Mouse (Mus musculus) myocyte (in vitro differentiated cells): ENCODE results near the gene Brpf3.

Source experiments
- CEBPB ChIP-seq: IDR thresholded peaks from 2 replicates; pipeline ENCODE4 v1.6.1; 2011; ENCODE audit warnings: mild to moderate bottlenecking, moderate library complexity; ENCODE audit not compliant: poor library complexity, insufficient read depth, severe bottlenecking
- E2F4 ChIP-seq: IDR thresholded peaks from one replicate; pipeline ENCODE4 v1.6.1; 2011; ENCODE audit warnings: mild to moderate bottlenecking, control low read depth, moderate library complexity; ENCODE audit not compliant: insufficient read depth
- MAX ChIP-seq: IDR thresholded peaks from one replicate; pipeline ENCODE4 v1.6.1; 2011; ENCODE audit warnings: low read depth, mild to moderate bottlenecking, control low read depth
- MYOD1 ChIP-seq, 3 experiments: IDR thresholded peaks; one replicate each; pipeline ENCODE4 v1.6.1; 2011; ENCODE audit warnings: control low read depth in 2 of 3, low read depth in 2 of 3, mild to moderate bottlenecking in 2 of 3, moderate library complexity in 1 of 3; ENCODE audit not compliant: insufficient read length in 2 of 3, control insufficient read depth in 1 of 3
- MYOG ChIP-seq, 3 experiments: IDR thresholded peaks; one replicate each; pipeline ENCODE4 v1.6.1; 2011; ENCODE audit warnings: control low read depth in 2 of 3, low read depth in 2 of 3, mild to moderate bottlenecking in 2 of 3; ENCODE audit not compliant: insufficient read length in 2 of 3, control insufficient read depth in 1 of 3, insufficient read depth in 1 of 3
- POLR2A ChIP-seq: IDR thresholded peaks from one replicate; pipeline ENCODE4 v1.6.1; 2011; ENCODE audit warnings: low read depth, mild to moderate bottlenecking, control low read depth, moderate library complexity; ENCODE audit not compliant: insufficient read length
- POLR2AphosphoS2 ChIP-seq: IDR thresholded peaks from one replicate; pipeline ENCODE4 v1.6.1; 2011; ENCODE audit warnings: low read depth, control low read depth; ENCODE audit not compliant: insufficient read length
- REST ChIP-seq: IDR thresholded peaks from one replicate; pipeline ENCODE4 v1.6.1; 2011; ENCODE audit warnings: mild to moderate bottlenecking, control low read depth, moderate library complexity; ENCODE audit not compliant: insufficient read depth, insufficient read length
- SRF ChIP-seq: IDR thresholded peaks from one replicate; pipeline ENCODE4 v1.6.1; 2011; ENCODE audit warnings: low read depth; ENCODE audit not compliant: control insufficient read depth, insufficient read length
- TCF12 ChIP-seq: IDR thresholded peaks from one replicate; pipeline ENCODE4 v1.6.1; 2011; ENCODE audit warnings: mild to moderate bottlenecking, control low read depth; ENCODE audit not compliant: poor library complexity, insufficient read depth, severe bottlenecking
- TCF3 ChIP-seq: IDR thresholded peaks from one replicate; pipeline ENCODE4 v1.6.1; 2011; ENCODE audit warnings: low read depth, control low read depth; ENCODE audit not compliant: insufficient read length
- USF1 ChIP-seq: IDR thresholded peaks from one replicate; pipeline ENCODE4 v1.6.1; 2011; ENCODE audit warnings: low read depth, mild to moderate bottlenecking, control low read depth, moderate library complexity

DNA sequence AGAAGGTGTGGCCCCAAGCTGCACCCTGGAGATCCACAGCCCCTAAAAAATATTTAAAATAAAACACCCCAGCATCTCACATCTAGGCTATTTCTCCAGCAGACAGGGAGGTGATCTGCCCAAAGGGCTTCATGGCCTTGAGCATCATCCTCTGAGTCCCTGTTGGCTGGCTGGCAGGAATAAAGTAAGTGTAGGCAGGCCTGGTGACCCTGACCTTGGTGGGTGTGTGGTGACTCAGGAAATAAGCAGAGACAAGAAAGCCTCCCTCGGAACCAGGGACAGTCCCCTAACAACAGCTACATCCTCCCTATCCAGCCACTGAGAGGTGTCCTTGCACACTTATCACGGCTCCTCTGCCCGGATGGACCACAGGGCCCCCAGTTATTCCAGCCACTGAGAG, 20.1 kb upstream of the Brpf3 start:
- TF ChIP-seq POLR2A (no peak), TCF12 (no peak), E2F4 (no peak), MYOG (IDR thresholded peaks at IDR 0.05; ENCODE audit: control insufficient read depth in 1 of 3, insufficient read depth in 1 of 3, insufficient read length in 2 of 3, low read depth in 2 of 3) (no peak), MAX (no peak), SRF (no peak), USF1 (no peak), POLR2AphosphoS2 (no peak), TCF3 (no peak), CEBPB (no peak), REST (no peak), MYOD1 (IDR thresholded peaks at IDR 0.05; ENCODE audit: control insufficient read depth in 1 of 3, insufficient read length in 2 of 3, low read depth in 2 of 3) (no peak)
